Mouse (Mus musculus) B cell, adult 62 days (primary cell): ENCODE data around the gene Nat8l. TPM values are rescaled to one million over a fixed set of nuclear protein-coding genes. Genes with fewer than 3 reads are reported as not detected.

Source experiments
- total RNA-seq: library from RNA; stranded (reverse); gene quantifications from 4 replicates; pipeline ENCODE4 v1.2.4, GENCODE M21; 2023

Gene Nat8l
- total RNA-seq, result 0.09 to 0.27 TPM (median 0.09 TPM) in 3 of 4 replicates, not detected in the other

GRCm38 (mm10) chr5:33995843-33996693 is at the start of gene Nat8l:
Gene Nat8l, plus strand, starts transcription at chr5:33995984.

DNA sequence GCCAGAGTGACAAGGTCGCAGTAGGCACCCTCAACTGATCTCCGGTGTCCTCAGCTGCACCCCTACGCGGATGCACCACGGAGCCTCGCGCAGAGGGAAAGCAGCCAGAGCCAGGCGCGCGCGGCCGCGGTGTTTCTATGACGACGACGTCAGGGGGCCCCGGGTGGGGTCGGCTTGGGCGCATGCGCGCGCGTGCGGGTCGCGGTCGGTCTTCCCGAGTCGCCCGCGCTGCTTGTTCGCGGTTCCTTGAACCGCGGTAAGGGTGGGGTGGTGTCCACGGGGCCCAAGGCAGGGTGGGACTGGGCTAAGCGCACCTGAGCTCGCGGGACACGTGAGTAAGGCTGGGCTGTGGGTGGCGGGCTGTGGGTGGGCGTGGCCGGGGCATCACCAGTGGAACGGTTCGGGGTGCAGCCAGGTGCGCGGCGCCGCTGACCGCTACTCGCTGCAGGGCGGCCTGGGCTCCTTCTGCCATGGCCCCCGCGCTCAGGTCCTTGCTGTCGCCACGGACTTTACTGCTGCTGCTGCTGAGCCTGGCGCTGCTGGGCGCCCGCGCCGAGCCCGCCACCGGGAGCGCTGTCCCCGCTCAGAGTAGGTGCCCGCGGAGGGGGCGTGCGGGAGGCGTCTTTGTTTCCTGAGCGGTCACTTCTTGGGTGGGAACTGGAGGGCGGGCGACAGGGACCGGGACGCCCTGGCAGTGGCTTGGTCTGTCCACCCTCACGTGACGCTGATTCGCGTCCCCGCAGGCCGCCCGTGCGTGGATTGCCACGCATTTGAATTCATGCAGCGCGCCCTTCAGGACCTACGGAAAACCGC is 12.3 kb upstream of the Nat8l start, which contains the start of gene Gm1673:
Gene Gm1673 (plus strand): TSS at position 125 of the 813 bp plus-strand sequence.

Other genes starting within 250 kb of the Nat8l start
- gene Letm1, start 213.2 kb upstream of the Nat8l start, total RNA-seq, result 67.5 to 83.8 TPM (median 74.9 TPM) in 4 replicates
- 31.3 to 42.1 TPM (median 36.9 TPM) in 4 replicates for gene Nsd2, start 175.3 kb upstream of the Nat8l start, total RNA-seq
- gene Nelfa, start 59.6 kb upstream of the Nat8l start, total RNA-seq, result 27.4 to 30.9 TPM (median 29.9 TPM) in 4 replicates
- gene Gm1673, start 12.6 kb upstream of the Nat8l start, total RNA-seq, result not detected in 4 replicates
- 0.77 to 5.8 TPM (median 1.6 TPM) in 4 replicates for gene Poln, start 173.5 kb downstream of the Nat8l start, total RNA-seq
- 35.6 to 44.1 TPM (median 39.8 TPM) in 4 replicates for gene Haus3, start 173.5 kb downstream of the Nat8l start, total RNA-seq
- gene Mxd4, start 191.7 kb downstream of the Nat8l start, total RNA-seq, result 68.2 to 88.3 TPM (median 77.7 TPM) in 4 replicates